Mouse (Mus musculus) left cerebral cortex, postnatal 25 days (tissue): Measurements from ENCODE around the gene Ccdc182. TPM values are rescaled to one million over a fixed set of nuclear protein-coding genes. Genes with fewer than 3 reads are reported as not detected.
A peak's percentile ranks its signal among the peaks of the same experiment; 100 is the strongest.

ENCODE experiments used
- DNase-seq, 2 experiments: peaks; one replicate each; pipeline ENCODE4 v3.0.0; 2022; ENCODE audit warnings: low spot score in 2 of 2, mixed read lengths in 1 of 2
- intact Hi-C: fragments of 180-260 bp; cut with DNase I; formaldehyde crosslinking; loops from one replicate; pipeline ENCODE4 v1.15.1; 2025
- total RNA-seq, 2 experiments: library from RNA; stranded (reverse); gene quantifications; 2 replicates each; pipeline ENCODE4 v1.2.3; 2021

Ccdc182 gene
- not detected for total RNA-seq

DNA sequence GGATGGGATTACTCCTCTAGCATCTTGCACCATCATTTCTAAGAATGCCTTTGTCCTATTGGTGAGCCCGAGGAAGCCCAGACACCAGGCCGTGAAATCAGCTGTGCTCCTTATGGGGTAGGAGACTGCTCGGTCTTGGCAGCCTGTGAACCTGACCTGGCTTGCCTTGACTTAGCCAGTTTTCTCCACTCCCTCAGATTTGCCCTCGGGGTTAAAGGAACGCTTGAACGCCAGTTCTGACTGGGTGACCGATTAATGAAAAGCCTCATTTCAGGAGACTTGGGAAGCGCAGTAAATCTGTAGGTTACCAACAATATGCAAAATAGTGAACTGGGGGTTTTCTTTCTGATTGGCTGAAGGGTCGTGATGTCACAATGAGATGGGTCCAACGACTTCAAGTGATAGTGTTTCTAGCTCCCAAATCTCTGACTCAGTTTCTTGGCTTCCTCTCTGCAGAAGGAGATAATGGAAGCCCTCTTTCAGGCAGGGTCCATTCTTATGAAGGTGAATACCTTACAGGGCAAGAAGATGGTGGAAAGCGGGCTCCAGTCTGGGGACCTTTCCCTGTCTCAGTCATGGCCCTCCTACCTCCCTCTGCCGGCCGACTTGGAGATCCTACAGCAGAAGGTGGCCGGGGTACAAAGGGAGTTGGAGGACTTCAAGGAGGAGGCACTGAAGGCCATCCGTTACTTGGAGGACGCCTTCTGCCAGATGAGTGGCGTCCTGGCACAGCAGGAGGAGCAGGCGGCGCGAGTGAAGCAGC, at the start of gene Ccdc182:
TSS of gene Ccdc182 (plus strand) at position 428 of the 763 bp plus-strand sequence.
- DNase-seq, result no peak
- intact Hi-C loops, result loop anchor here (5.0 kb wide), 1 partner anchor 438 kb away; no protein-coding TSS in a partner anchor

GRCm38 (mm10) chr11:88245581-88246170, 48.2 kb upstream of the Ccdc182 start:
- intact Hi-C loops, result no loop called here
- peak; percentile 42 to 85 for DNase-seq

DNA sequence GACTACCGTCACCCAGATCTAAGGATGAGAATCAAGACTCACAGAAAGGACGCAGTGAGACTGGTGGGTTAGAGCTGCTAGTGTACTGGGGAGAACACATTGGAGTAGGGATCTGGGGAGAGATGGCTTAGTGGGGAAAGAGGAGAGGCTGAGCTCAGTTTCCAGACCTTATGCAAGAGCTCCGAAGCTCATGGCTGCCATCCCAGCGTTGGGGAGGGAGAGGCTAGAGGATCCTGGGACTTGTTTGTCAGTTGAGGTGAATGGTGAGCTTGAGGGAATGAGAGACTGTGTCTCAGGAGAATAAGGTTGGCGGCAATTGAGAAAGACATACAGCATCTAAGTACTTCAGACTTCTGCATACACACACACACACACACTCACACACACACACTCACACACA, 45.2 kb upstream of the Ccdc182 start:
- intact Hi-C loops, result no loop called here
- DNase-seq, result no peak

DNA sequence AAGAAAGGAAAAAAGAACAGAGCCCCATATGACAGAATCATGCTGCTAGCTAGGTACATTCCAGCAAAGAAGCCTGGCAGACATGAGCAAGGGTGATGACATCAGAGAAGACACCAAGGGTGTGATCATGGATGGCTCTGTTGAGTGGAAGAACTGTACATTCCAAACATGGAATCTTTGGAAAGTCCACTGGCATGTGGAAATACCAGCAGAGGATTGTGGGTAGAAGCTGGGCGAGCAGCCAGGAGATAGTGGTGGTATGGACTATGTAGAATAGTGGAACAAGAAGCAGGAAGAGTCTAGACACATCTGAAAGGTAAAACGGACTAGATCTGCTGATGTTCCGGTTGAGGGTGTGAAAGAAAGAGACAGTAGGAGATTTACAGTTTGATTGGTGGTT, 43.3 kb upstream of the Ccdc182 start:
- intact Hi-C loops, result loop anchor here (5.0 kb wide), 1 partner anchor 162 kb away; no protein-coding TSS in a partner anchor
- no peak for DNase-seq

- intact Hi-C loops, result loop anchor here (5.0 kb wide), 1 partner anchor 161 kb away; no protein-coding TSS in a partner anchor
- DNase-seq, result no peak
Measured at GRCm38 (mm10) chr11:88251295-88251694, 42.6 kb upstream of the Ccdc182 start.

DNA sequence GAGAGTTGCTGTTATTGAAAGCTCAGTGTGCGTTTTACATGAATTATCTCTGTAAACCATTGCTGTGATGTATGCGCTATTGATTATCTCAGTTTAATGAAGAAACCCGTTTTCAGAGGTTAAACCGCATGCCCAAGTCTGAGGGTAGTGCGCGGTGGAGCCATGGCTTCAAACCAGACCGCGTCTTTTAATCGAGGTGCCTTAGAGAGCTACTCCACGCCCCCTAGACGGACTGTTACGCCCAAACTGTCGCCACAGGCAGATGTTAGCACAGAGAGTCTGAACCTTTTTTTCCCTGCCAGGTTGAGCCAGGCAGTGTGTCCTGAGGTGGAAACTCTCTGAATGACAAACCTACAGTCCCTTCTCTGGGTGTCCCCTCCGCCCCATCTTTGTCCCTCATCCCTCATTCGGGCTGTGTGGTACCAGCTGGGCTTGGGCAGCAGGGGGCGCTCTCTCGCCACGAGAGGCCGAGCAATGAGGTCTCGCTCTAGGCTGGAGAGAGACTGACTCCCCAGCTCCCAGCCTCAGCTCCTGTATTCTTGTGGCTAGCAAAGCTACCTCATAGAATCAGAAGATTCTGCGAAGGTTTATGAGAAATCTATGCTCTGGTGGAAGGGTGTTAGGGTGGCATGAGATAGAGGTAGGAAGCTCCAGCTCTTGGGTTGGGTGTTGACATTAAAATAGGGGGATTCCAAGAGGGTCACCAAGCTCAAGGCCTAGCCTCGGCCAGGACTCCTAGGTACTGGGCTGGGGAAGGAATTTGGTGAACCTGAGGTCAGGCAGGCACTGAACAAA, 41.7 kb upstream of the Ccdc182 start:
- intact Hi-C loops, result loop anchor here (1.0 to 5.0 kb wide), 3 partner anchors 160 to 571 kb away; no protein-coding TSS in a partner anchor
- DNase-seq, result peak; percentile 75

- DNase-seq, result peak in 1 of 2 experiments; percentile 23
- intact Hi-C loops, result loop anchor here (1.0 to 5.0 kb wide), 3 partner anchors 159 to 570 kb away; no protein-coding TSS in a partner anchor
Measured at GRCm38 (mm10) chr11:88252767-88253513, 40.9 kb upstream of the Ccdc182 start.

GRCm38 (mm10) chr11:88253514-88254167, 40.2 kb upstream of the Ccdc182 start:
- intact Hi-C loops, result loop anchor here (2.0 to 5.0 kb wide), 2 partner anchors 159 to 475 kb away; no protein-coding TSS in a partner anchor
- no peak for DNase-seq

- intact Hi-C loops, result no loop called here
Measured at GRCm38 (mm10) chr11:88257700-88258099, 36.2 kb upstream of the Ccdc182 start.

DNA sequence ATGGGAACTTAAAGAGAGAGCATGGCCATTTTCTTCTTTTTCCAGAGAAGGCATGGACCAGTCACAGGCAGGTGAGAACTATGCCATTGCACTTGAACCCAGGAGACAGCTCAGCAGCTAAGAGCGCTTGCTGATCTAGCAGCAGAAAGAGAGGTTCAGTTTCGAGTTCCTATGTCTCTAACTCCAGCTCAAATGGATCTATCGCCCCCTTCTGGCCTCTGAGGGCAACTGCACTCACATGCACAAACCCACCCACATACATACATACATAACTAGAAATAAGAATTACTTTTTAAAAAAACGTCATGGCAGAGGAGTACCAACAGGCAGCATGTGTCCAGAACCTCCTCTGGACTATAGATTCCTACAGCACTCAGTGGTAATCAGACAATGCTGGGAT, 35.6 kb upstream of the Ccdc182 start:
- DNase-seq, result no peak
- intact Hi-C loops, result no loop called here

More at GRCm38 (mm10) chr11:88257700-88258099, 36.2 kb upstream of the Ccdc182 start:
- DNase-seq, result no peak

DNA sequence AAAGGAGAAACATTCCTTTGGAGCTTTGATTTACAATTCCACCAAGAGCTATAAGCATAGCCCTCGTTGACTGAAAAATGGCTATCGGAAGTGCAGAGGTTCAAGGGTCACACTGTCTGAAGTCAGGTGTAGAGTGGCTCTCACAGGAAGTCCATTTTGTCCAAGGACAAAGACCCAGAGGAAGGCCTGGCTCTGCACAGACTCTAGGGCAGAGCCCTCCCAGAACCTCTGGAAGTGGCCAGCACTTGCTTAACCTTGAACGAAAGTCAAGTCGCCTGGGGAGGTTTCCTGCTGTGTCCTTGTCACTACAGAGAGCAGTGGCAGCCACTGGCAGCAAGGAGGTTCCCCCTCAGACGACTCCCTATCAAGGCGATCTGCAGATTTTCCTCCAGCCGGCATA, 33.4 kb upstream of the Ccdc182 start:
- intact Hi-C loops, result no loop called here

DNA sequence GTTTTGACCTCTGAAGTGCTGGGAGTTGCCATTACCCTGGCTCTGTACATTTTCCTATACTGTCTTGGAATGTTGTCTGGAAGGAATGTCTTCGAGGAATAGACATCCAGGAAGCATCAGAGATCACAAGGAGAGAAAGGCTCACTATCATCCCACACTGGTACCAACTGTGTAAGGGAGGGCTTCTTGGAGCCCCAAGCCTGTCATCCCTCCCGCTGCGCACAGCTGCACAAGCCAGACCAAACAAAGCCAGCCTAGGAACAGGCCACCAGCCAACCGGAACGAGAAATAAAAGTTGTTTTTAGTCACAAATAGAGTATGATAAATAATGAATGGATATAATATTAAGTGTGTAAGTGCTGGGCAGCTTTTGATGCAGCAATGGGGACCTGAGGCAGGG, 29.0 kb upstream of the Ccdc182 start:
- intact Hi-C loops, result no loop called here
- DNase-seq, result no peak

More for the DNA sequence above, 33.4 kb upstream of the Ccdc182 start:
- no peak for DNase-seq

- intact Hi-C loops, result no loop called here
- peak in 1 of 2 experiments; percentile 5 for DNase-seq
Measured at GRCm38 (mm10) chr11:88266311-88266710, 27.5 kb upstream of the Ccdc182 start.

DNA sequence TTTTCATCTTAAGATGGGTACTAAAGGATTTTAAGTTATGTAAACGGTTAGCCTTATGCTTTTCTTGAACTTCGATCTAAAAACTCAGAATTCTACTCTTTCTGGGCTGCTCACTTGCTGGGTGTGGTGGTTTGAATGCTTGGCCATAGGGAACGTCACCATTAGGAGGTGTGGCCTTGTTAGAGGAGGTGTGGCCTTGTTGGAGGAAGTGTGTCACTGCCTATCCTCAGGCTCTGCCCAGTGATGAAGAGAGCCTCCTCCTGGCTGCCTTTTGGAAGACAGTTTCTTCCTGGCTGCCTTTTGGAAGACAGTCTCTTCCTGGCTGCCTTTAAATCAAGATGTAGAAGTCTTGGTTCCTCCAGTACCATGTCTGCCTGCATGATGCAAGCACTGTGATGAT, 22.0 kb upstream of the Ccdc182 start:
- intact Hi-C loops, result no loop called here
- no peak for DNase-seq

GRCm38 (mm10) chr11:88274111-88274879, 19.6 kb upstream of the Ccdc182 start:
- no peak for DNase-seq
- intact Hi-C loops, result no loop called here

DNA sequence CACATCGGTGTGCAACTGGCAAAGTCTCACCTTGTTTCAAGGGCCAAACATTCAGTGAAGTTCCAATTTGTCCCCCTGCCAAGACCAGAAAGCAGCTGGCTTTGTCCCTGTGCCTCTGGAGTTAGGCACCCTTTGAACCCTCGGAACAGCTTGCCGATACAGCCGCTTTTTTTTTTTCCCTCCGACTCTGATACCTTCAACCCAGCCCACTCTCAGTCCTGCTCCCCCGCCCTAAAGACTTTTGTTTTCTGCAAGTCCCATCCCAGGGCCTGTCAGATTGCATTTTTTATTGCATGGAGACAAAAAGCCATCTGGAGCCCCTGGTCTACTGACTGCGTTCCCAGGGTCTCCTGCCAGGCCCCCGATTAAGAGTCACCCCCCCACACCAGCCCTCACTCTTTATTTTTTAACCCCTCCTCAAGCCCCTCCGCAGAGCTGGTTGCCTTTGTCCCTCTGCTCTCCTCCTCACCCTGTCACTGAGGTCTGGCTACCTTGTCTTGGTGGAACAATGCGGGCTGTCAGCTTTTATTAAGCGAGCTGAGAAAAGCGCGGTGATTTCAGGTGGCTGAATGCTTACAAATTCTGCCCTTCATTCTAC, 18.9 kb upstream of the Ccdc182 start:
- DNase-seq, result no peak
- intact Hi-C loops, result no loop called here

DNA sequence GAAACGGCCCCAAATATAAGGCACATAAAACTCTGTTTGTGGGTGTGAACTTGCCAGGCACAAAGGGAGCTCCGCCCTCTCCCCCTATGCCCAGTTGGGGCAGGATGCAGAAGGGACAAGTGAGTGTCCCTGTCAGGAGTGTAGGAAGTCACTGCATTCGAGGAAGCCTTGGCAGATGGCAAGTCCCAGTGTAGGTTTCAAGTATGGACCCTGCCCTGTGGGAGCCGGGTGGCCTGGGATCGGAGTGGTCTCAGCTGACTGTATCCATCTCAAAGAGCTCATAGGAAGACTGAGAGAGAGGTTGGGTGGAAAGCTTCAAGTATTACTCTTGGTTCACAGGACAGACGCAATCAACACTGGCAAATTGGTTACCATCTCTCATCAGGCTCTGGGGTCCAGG, 17.9 kb upstream of the Ccdc182 start:
- intact Hi-C loops, result no loop called here
- no peak for DNase-seq
